Mouse (Mus musculus): ENCODE measurements around the gene Npb.
"Not testable (repeated sequence)": the region's sequence is repeated elsewhere in the genome, so short reads cannot be mapped to it uniquely, and the experiment has no call there.

The Npb gene

GRCm38 (mm10) chr11:120579316-120580107, 28.8 kb upstream of the Npb start:
- DNase-seq (ENCODE audit: low spot score): peak; percentile 93

GRCm38 (mm10) chr11:120580190-120580589, 28.1 kb upstream of the Npb start:
- no peak for DNase-seq (ENCODE audit: low spot score)

DNA sequence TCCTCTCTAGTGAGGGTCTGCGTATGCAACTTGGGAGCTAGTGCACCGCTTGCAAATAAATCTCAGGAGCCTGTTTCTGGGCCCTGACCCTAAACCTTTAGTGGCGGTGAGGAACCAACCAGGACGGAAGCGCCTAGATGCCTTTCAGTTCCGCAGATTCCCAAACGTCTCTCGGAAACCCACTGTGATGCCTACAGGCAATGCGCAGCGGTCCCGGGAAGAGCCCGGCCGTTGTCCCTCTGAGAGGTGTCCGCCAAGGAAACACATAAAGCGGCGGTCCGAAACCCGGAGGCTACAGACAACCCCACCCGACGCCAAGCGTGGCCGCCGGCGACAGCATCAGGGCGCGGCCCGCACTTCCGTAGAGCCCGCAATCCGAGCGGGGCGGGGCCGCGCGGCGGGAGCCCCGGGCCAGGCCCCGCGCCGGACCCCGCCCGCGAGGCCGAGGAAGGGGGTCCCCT, 27.4 kb upstream of the Npb start:
- DNase-seq (ENCODE audit: low spot score): peak; percentile 45

- peak; percentile 89 for DNase-seq (ENCODE audit: low spot score)
These were observed 26.6 kb upstream of the Npb start, which contains the start of gene Arhgdia for GRCm38 (mm10) chr11:120581490-120582267. Arhgdia (minus strand) TSS chr11:120581624.

DNA sequence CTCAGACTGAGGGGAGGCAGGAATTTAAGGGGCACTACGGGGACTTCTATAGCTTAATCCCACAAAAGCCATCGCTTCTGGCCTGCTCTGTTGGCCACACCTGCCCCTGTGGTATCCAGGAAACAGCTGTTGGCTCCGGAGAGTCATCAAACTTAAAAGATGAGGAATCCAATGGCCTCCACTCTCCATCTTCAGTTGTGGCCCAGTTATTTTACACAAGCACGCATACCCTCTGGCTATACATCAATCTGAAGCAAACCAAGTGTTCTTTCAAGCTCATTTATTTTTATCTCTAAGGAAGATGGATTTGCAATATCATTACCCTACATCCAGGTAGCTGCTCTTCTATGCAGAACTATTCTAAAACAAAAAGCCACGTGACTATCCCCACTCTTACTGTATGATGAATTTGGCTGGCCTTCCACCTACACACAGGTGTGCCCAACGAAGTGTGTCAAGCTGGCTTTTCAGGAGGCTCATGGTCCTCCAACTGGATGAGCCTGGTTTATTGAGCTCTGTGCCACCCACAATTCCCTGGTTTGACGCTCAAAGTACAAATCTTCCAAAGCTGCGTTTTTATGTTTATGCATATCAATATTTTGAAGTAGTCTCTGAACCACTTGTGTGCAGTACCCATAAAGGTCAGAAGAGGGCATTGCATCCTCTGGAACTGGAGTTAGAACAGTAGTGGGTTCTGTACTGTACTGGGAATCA, 25.9 kb upstream of the Npb start:
- peak; percentile 48 for DNase-seq (ENCODE audit: low spot score)

- not testable (repeated sequence) for DNase-seq (ENCODE audit: low spot score)
These were observed 25.3 kb upstream of the Npb start for GRCm38 (mm10) chr11:120582982-120583293.

- no peak for DNase-seq (ENCODE audit: low spot score)
These were observed 24.3 kb upstream of the Npb start for GRCm38 (mm10) chr11:120583937-120584336.

DNA sequence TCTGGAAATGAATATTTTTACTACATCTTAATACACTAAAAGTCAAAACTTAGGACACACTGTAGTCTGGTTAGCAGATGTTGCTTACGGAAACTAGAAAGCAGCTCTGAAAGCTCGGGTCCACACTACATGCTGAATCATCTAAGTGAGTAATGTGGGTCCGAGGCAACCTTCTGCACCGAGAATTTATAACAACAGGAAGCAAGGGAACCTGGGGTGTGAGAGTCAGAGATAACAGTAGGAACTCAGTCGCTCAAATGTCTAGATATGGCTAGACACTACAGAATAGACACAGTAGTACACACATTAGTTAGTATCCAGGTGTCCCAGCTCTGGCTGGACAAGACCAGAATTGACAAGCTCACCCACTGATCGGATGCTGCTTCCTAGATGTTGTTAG, 19.7 kb upstream of the Npb start:
- no peak for DNase-seq (ENCODE audit: low spot score)

DNA sequence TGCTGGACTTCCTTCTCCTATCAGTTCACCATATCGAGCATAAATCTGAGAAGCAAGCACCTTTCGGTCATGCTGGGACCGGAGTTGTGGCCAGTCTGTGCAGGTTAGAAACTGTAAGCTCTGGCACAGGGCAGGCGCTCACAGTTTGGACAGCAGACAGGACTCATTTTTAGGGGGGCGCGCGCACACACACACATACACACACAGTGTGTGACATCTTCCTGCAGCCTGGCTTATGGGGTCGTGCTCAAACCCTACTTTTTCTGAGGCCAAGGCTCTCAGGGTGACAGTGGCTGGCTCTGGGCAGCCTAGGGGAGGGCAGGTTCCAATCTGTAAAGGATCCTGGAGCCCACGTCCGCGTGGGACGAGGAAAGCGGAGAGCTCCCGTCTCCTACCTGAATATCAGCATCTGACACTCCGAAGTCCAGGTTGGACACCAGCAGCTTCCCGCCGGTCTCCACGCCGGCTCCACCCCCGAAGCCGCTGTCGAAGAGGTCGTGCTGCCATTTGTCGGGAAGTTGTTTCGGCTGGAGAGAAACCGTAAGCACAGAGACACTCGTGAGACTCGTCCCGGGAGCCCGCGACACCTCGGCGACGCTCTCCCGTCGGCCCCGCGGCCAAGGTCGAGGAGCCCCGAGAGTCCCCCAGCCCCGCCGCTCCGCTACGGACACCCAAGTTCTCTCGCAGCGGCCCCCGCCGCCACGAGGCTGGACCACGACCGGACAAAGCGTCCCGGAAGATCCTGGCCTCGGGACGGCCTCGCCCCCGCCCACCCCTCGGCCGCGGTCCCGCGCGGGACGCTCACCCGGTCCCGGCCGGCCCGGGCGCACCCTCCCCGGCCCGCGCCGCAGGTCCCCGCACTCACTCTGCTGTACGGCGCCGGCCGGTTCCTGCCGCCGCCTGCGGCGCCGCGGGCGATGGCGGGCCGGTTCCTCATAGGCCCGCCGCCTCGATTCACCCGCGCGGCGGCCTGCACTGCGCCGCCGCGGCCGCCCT, 10.7 kb upstream of the Npb start:
- no peak for DNase-seq (ENCODE audit: low spot score)

DNA sequence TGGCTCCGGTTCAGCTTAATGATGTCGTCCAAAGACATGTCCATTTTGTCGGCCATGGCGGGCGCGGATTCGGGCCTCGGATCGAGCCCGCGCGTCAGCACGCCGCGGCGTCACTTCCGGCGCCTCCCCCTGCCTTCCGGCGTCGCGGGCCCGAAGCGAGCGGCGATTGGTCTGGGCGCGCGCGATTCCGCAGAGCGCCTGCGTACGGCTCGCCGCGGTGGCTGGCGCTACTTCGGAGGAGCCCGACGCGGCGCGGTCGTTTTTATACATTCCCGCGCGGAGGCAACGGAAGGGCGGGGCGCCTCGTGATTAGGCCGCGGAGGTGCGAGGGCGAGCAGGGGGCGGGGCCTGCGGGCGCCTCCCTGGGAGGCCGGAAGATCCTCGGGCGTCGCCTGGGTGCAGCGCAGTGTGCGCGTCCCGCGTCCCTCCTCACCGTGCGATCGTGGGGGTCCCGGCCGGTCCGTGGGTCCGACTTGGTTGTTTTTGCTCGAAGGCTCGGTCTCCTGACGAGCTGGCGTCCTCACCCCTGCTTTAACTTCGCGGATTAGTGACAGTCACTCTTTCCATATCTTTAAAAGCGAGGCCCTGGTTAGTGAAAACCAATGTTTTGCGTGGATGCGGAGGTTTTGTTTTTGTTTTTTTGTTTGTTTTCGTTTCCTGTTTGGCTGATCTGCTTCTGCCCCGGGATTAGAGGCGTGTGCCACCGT, 9.8 kb upstream of the Npb start, which contains the start of the genes Alyref and Anapc11:
Gene Alyref (minus strand): TSS at position 83 of the 707 bp plus-strand sequence.
Gene Anapc11 (plus strand): TSS at position 139 of the 707 bp plus-strand sequence.
- DNase-seq (ENCODE audit: low spot score): peak; percentile 97

- no peak for DNase-seq (ENCODE audit: low spot score)
These were observed 9.2 kb upstream of the Npb start for GRCm38 (mm10) chr11:120598990-120599549.

GRCm38 (mm10) chr11:120600716-120601115, 7.6 kb upstream of the Npb start:
- no peak for DNase-seq (ENCODE audit: low spot score)

DNA sequence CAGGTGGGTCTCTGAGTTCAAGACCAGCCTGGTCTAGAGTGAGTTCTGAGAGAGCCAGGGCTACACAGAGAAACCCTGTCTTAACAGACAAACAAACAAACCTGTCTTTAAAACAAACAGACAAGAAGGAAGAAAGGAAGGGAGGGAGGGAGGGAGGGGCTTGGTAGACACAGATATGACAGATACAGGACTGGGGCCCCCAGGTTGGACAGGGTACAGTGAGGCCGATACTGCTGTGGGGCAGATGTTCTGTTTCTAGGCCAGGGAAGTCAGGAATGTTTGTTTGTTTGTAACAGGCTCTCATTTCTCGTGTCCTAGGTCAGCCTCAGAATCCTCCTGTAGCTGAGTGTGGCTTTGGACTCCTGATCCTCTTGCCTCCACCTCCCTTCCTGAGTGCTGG, 4.7 kb upstream of the Npb start:
- DNase-seq (ENCODE audit: low spot score): no peak

- no peak for DNase-seq (ENCODE audit: low spot score)
These were observed 2.6 kb upstream of the Npb start for GRCm38 (mm10) chr11:120605667-120606066.

DNA sequence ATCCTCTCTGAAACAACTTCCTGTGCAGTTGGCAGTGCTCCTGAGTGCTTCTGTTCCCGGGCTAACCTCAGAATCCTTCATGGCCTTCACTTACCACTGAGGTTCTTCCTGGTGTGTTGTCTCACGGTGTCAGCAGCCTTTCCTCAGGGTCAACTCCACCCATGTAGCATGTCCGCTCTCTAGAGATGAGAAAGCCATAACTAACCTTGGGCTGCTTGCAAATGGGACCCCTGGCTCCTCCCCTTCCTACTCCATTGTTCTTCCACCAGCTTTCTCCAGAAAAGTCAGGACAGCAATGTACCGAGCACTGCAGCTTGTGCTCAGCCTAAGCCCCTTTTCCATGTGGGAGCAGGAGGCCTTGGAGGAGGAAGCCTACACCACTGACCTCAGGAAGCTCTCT, 1.5 kb upstream of the Npb start:
- no peak for DNase-seq (ENCODE audit: low spot score)

DNA sequence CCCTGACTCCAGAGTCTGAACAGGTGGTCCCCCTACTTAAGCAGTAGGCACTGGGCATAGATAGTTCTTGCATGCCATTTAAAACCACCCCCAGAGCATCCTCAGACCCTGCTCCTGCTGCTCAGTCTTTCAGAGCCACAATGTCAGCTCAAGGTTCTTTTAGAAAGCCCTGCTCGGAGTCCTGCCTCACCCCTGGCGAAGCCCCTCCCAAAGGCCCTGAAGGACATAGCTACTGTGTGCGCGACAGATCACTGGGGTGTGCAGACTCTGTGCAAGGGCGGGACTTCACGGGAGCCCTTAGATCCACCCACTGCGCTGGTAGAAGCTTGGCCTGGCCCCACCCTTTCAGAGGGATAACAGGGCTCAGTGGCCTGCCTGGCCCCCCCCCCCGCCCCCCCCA, 973 bp downstream of the Npb start:
- DNase-seq (ENCODE audit: low spot score): no peak

DNA sequence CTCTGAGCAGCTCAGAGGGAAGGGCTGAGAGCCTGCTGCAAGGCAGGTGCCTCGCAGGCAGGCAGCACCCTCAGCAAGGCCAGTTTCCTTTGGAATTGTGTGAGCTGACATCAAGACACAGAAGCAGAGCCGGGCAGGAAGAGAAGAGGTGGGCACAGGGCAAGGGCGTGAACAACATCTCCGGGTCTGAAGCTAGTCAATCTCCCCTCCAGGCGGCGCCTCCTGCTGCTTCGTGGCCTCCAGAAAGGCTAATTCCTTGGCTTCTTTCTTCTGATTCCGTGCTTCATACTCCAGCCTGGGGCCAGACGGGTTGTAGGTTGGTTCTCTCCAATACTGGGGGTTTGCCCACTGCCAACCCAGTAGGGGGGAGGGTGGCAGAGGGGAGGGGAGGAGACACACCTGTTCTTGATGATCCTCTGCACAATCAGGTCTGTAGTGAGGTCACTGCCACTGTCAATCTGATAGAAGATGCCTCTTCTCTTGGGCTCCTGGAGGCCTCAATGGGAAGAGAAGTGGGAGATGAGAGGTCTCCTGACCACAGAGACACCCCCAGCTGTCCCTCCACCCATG, 2.3 kb downstream of the Npb start:
- no peak for DNase-seq (ENCODE audit: low spot score)

DNA sequence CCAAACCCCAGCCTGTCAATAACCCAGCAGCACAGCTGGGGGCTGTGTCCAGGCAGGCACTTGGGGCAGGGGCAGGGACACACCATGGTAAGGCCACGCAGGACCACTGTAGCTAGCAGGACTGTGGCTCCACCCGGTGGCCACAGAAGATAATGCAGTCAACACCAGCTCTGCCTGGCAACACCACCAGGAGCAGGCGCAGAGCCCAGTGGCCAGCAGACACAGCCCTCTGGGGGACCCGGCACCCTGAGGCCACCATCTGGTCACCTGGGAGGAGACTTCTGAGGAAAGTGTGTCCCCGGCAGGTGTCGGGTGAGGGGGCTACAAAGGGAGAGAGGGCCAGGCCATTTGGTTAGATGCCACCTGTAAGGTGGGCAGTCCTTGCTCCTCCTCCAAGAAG, 4.5 kb downstream of the Npb start:
- peak; percentile 83 for DNase-seq (ENCODE audit: low spot score)

GRCm38 (mm10) chr11:120613481-120613972, 5.2 kb downstream of the Npb start:
- no peak for DNase-seq (ENCODE audit: low spot score)

GRCm38 (mm10) chr11:120613976-120614375, 5.7 kb downstream of the Npb start:
- DNase-seq (ENCODE audit: low spot score): no peak

Data from retina, embryonic 14.5 days (tissue).